Mouse (Mus musculus) midbrain, embryonic 16.5 days (tissue): Measurements from ENCODE around the gene Rpl19. TPM values are rescaled to one million over a fixed set of nuclear protein-coding genes. Genes with fewer than 3 reads are reported as not detected.

ENCODE experiments used
- ATAC-seq: fragments of 200-750 bp; cut with Nextera tagmentation; 2 replicates; pipeline ENCODE4 v1.8.0; 2017; ENCODE audit warnings: moderate TSS enrichment
- H3K27ac ChIP-seq: fragments of 300-500 bp; sonication (generic); 2 replicates; pipeline ENCODE4 v1.5.1; 2014; ENCODE audit warnings: mild to moderate bottlenecking, low read length, mixed read lengths
- H3K27me3 ChIP-seq: fragments of 300-500 bp; sonication (generic); 2 replicates; pipeline ENCODE4 v1.6.1; 2014; ENCODE audit warnings: low read depth, low read length, mixed read lengths; ENCODE audit not compliant: control insufficient read depth, insufficient read depth
- H3K36me3 ChIP-seq: fragments of 300-500 bp; sonication (generic); 2 replicates; pipeline ENCODE4 v1.6.1; 2014; ENCODE audit warnings: mild to moderate bottlenecking, low read length, moderate library complexity, mixed read lengths; ENCODE audit not compliant: control insufficient read depth, insufficient read depth
- H3K4me1 ChIP-seq: fragments of 300-500 bp; sonication (generic); 2 replicates; pipeline ENCODE4 v1.6.1; 2014; ENCODE audit warnings: mild to moderate bottlenecking, low read length, mixed read lengths; ENCODE audit not compliant: control insufficient read depth, insufficient read depth
- H3K4me2 ChIP-seq: fragments of 300-500 bp; sonication (generic); 2 replicates; pipeline ENCODE4 v1.6.1; 2014; ENCODE audit warnings: mild to moderate bottlenecking, low read length, mixed read lengths
- H3K4me3 ChIP-seq: fragments of 300-500 bp; sonication (generic); 2 replicates; pipeline ENCODE4 v1.5.1; 2014; ENCODE audit warnings: low read depth, mild to moderate bottlenecking, low read length, moderate library complexity, mixed read lengths
- H3K9ac ChIP-seq: fragments of 300-500 bp; sonication (generic); 2 replicates; pipeline ENCODE4 v1.6.1; 2014; ENCODE audit warnings: low read depth, low read length, mixed read lengths
- H3K9me3 ChIP-seq: fragments of 300-500 bp; sonication (generic); replicated peaks from 2 replicates; pipeline ENCODE4 v1.6.1; 2014; ENCODE audit warnings: mild to moderate bottlenecking, low read length, mixed read lengths; ENCODE audit not compliant: control insufficient read depth, poor library complexity, severe bottlenecking
- WGBS: fragments of 180-500 bp; shearing (Covaris S2); extraction: QIAGEN DNeasy Blood & Tissue Kit; methylation state at CpG from one replicate; pipeline ENCODE4 v1.1.7; 2014; 5-methylcytosine and 5-hydroxymethylcytosine counted together
- polyA plus RNA-seq: library from polyadenylated mRNA; unstranded; fragments of >200 nt; fragmentation: Nextera tagmentation; extraction: Ambion mirVana; gene quantifications from 2 replicates; pipeline ENCODE4 v1.2.1, GENCODE M21; 2015

Rpl19 gene
- polyA plus RNA-seq = 583 and 598 TPM in 2 replicates

DNA sequence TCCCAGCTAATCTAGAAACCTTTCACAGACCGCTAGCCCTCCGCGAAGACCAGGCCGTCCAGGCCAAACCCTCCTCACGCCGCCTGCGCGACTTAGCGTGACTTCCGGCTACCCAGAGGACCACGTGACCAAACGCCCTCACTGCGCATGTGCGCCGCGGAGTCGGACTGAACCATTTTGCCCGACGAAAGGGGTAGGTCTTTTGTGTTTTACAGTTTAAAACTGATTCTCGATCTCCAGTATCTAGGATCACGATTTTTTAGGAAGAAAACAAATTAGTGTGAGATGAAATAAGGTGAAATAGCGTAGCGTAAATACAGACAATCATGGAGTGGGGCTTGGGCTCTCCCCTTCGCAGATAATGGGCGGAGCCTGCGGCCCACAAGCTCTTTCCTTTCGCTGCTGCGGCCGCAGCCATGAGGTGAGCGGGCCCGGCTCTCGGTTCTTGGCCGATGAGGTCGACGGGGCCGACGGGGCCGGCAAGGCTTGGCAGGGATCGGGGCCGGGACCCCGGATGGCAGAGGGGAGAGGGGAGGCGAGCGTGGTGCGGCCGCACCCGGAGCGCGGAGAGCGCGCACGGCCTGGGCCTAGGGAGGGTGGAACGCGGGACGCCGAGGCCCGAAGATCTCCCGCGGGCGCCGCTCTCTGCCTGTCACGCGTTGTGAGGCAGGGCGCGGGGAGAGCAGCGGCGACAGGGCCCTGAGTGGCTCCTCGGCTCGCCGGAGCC lies at the start of gene Rpl19:
Rpl19 (plus strand) TSS at position 141 of the 727 bp plus-strand sequence.
- H3K4me1 ChIP-seq = peaks cover 26% of the 10 kb centered on the region
- peak; percentile 54 for ATAC-seq
- H3K4me3 ChIP-seq = peak within 1 kb of the TSS; percentile 83
- WGBS = under 1% methylated on average over 57 of the region's 69 CpGs
- peak within 1 kb of the TSS; percentile 71 for H3K4me2 ChIP-seq
- H3K27me3 ChIP-seq = no peaks in the 10 kb centered on the region
- H3K9me3 ChIP-seq = no peaks in the 10 kb centered on the region
- peak within 1 kb of the TSS; percentile 85 for H3K27ac ChIP-seq
- H3K36me3 ChIP-seq = peaks cover 23% of the 10 kb centered on the region
- H3K9ac ChIP-seq = peak within 1 kb of the TSS; percentile 98

DNA sequence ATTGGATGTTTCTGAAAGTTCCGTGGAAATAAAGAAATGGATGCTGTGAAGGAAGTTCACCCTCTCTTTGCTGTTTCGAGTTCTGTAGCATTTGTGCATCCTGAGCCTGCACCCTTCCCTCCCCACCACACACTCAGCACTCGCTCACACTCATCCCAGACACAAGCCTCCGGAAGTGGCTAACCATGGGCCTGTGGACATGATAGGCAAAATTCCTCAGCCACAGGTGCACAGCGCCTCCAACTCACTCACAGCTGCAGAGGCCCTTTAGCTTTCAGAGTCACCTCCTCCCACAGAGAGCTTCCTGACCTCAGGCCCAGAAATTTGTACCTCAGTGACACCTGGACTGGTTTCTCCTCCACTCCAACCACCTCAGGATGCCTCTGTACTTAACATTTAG lies 48.7 kb upstream of the Rpl19 start:
- H3K9ac ChIP-seq = no peak overlapping the region
- H3K9me3 ChIP-seq = no peaks in the 10 kb centered on the region
- WGBS = 85% methylated on average over 5 of the region's 5 CpGs

DNA sequence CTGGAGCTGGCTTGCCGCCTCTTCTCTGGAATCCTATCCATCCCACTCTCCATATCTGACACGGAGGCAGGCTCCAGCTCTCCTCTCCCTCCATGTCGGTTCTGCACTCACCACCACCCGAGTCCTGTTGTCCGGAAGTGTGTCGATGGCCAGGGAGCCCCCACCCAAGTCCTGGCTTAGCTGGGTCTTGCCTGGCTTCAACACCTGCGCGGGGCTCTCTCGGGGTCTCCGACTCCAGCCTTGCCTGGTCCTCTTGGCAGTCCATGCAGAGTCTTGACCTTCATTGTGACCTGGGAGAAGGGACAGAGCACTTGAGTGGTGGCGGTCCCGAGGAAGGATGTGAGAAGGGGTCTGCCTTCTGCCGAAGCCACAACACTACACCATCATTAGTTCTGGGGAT lies 48.1 kb upstream of the Rpl19 start:
- H3K4me3 ChIP-seq = no peak overlapping the region
- no peaks in the 10 kb centered on the region for H3K36me3 ChIP-seq
- no peak overlapping the region for H3K27ac ChIP-seq
- no peaks in the 10 kb centered on the region for H3K27me3 ChIP-seq
- ATAC-seq = no peak
- WGBS = 91% methylated on average over 13 of the region's 13 CpGs
- no peaks in the 10 kb centered on the region for H3K9me3 ChIP-seq
- H3K4me1 ChIP-seq = no peaks in the 10 kb centered on the region
- H3K9ac ChIP-seq = no peak overlapping the region
- no peak overlapping the region for H3K4me2 ChIP-seq

More for the DNA sequence above, 48.7 kb upstream of the Rpl19 start:
- ATAC-seq = no peak
- H3K27me3 ChIP-seq = no peaks in the 10 kb centered on the region
- H3K36me3 ChIP-seq = no peaks in the 10 kb centered on the region
- H3K4me3 ChIP-seq = no peak overlapping the region
- no peaks in the 10 kb centered on the region for H3K4me1 ChIP-seq
- H3K27ac ChIP-seq = no peak overlapping the region
- no peak overlapping the region for H3K4me2 ChIP-seq

DNA sequence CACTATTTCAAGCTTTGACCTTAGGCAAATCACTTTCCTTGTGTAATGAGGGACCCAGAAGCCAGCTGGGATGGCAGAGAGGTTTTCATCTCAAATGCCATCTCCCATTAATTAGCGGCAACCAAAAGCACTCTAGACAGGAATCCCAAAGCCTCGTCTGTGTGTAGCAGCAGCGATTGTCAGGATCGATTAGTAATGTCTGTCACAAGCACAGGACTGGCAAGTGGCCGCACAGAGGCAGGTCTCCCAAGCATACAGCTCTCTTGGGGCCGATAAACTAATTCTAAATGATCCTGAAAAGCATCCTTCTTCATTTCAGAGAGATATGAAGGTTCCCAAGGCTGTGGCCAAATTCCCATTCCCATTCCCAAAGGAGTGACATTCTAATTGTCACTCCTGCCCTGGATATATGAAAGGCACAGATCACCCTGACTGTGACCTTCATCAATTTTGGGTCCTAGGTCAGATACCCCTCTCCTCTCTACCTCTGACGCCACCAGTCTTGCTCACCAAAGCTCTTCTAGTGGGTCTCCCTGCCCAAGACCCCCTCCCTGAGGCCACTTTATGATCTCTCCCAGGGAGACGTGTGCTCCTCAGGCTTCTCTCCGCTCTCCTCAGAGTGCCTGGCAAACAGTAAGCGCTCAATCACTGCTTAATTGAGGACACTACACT lies 46.5 kb upstream of the Rpl19 start:
- no peak for ATAC-seq
- peaks cover 3% of the 10 kb centered on the region; the same call in 1 of the 2 replicates for H3K27me3 ChIP-seq
- H3K9me3 ChIP-seq = no peaks in the 10 kb centered on the region
- no peaks in the 10 kb centered on the region for H3K36me3 ChIP-seq
- no peaks in the 10 kb centered on the region for H3K4me1 ChIP-seq
- H3K9ac ChIP-seq = no peak overlapping the region
- H3K4me2 ChIP-seq = no peak overlapping the region
- H3K4me3 ChIP-seq = no peak overlapping the region
- WGBS = 68% methylated on average over 10 of the region's 10 CpGs
- H3K27ac ChIP-seq = no peak overlapping the region

DNA sequence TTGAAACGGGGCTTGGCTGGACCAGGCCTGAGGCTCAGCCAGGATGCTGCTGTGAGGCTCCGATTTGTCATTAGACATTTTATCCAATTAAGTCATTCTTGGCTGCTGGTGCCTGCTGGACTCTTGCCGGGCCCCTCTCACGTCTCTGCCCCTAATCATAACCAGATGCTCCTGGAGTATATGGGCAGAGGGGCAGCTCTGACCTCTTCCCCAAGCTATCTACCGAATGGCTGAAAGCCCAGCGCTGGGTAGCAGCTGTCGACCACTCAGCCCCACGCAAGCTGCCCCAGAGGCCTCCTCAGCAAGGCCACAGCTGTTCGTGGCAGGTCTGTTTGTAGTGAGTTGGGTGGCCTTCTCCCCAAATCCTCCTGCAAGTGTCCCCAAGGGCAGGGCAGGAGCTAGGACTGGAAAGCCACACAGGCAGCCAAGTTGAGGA lies 46.0 kb upstream of the Rpl19 start:
- Histone ChIP-seq H3K4me1 (no peaks in the 10 kb centered on the region), H3K4me2 (no peak overlapping the region), H3K9me3 (no peaks in the 10 kb centered on the region), H3K4me3 (no peak overlapping the region), H3K27me3 (peaks cover 3% of the 10 kb centered on the region), H3K36me3 (no peaks in the 10 kb centered on the region), H3K9ac (no peak overlapping the region), H3K27ac (no peak overlapping the region)
- no peak for ATAC-seq
- WGBS = 63% methylated on average over 9 of the region's 9 CpGs

DNA sequence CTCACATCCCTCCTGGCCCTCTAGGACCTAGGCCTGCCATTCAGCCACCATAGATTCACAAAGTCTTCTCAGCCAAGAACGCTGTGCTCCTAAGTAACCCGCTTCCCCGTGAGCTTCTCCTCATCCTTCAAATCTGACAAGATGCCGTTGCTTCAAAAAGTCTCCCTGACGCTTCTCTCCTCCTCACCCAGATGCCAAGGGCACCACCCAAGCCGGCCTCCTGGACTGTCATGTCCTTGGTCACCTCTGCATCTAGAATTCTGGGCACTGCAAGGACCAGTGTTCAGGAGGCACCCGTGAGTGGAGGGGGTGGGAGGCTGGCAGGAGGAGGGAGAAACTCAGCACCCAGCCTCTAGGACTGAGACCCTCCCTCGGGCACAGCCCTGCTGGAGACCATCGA lies 43.8 kb upstream of the Rpl19 start:
- H3K4me3 ChIP-seq = no peak overlapping the region
- no peak overlapping the region for H3K9ac ChIP-seq
- no peak overlapping the region for H3K27ac ChIP-seq
- H3K27me3 ChIP-seq = peaks cover 10% of the 10 kb centered on the region
- H3K4me1 ChIP-seq = peaks cover 6% of the 10 kb centered on the region
- H3K36me3 ChIP-seq = no peaks in the 10 kb centered on the region
- WGBS = 91% methylated on average over 9 of the region's 9 CpGs
- no peak overlapping the region for H3K4me2 ChIP-seq
- ATAC-seq = no peak
- no peaks in the 10 kb centered on the region for H3K9me3 ChIP-seq

DNA sequence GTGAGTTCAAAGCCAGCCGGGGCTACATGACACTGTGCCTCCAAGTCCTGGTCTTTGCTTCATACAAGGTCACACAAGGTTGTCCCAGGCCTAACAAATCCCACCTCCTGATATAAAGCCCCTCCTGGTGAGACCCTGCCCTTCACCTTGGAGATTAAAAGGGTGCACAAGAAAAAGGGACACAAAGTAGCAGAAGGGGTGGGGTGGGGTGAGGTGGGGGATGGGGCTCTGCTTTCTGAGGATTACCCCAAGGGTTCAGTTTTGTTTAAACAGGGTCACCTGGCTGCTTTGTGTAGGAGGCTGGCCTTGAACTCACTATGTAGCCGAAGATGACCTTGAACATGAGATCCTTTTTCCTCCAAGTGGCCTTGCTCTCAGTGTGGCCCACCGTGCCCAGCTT lies 43.0 kb upstream of the Rpl19 start:
- 79% methylated on average over 3 of the region's 3 CpGs for WGBS
- H3K27me3 ChIP-seq = peaks cover 10% of the 10 kb centered on the region
- no peak overlapping the region for H3K4me2 ChIP-seq
- no peak for ATAC-seq
- H3K36me3 ChIP-seq = no peaks in the 10 kb centered on the region
- H3K27ac ChIP-seq = no peak overlapping the region
- H3K9me3 ChIP-seq = no peaks in the 10 kb centered on the region
- peaks cover 6% of the 10 kb centered on the region for H3K4me1 ChIP-seq
- no peak overlapping the region for H3K4me3 ChIP-seq
- no peak overlapping the region for H3K9ac ChIP-seq

DNA sequence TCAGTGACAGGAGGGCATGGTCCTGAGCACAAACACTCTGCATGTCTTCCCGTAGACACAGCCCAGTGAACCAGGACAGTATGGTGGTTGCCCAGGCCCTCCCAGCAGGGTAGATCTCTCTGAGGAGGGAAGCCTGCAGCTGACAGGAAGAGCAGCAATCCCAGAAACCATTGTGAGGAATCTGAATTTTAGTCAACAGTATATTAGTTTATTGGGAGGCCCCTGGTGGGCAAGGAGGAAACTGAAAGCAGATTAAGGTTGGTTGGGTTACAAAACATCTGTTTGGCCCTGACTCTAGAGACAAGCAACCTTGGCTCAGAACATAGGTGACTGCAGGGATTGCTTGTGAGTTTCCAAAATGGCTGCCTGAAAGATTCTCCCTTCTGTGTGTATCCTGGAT lies 42.5 kb upstream of the Rpl19 start:
- no peak for ATAC-seq
- WGBS = 53% methylated on average over 1 of the region's 1 CpGs
- Histone ChIP-seq H3K4me1 (peaks cover 6% of the 10 kb centered on the region), H3K4me2 (no peak overlapping the region), H3K9ac (no peak overlapping the region), H3K36me3 (no peaks in the 10 kb centered on the region), H3K27me3 (peaks cover 10% of the 10 kb centered on the region), H3K4me3 (no peak overlapping the region), H3K27ac (no peak overlapping the region), H3K9me3 (no peaks in the 10 kb centered on the region)
